Mouse (Mus musculus) testis, adult 2 months (tissue): Measurements from ENCODE around the gene Cpa3.

Source experiments
- CTCF ChIP-seq: fragments of 200-500 bp; IDR thresholded peaks from 2 replicates; pipeline ENCODE4 v1.5.1; 2012; ENCODE audit warnings: low read depth, mild to moderate bottlenecking, inconsistent platforms, low read length, moderate library complexity; ENCODE audit not compliant: control insufficient read depth, insufficient read depth, insufficient replicate concordance
- POLR2A ChIP-seq: fragments of 200-500 bp; IDR thresholded peaks from 2 replicates; pipeline ENCODE4 v1.6.1; 2012; ENCODE audit warnings: low read depth, mild to moderate bottlenecking, inconsistent platforms, low read length, moderate library complexity; ENCODE audit not compliant: control insufficient read depth

DNA sequence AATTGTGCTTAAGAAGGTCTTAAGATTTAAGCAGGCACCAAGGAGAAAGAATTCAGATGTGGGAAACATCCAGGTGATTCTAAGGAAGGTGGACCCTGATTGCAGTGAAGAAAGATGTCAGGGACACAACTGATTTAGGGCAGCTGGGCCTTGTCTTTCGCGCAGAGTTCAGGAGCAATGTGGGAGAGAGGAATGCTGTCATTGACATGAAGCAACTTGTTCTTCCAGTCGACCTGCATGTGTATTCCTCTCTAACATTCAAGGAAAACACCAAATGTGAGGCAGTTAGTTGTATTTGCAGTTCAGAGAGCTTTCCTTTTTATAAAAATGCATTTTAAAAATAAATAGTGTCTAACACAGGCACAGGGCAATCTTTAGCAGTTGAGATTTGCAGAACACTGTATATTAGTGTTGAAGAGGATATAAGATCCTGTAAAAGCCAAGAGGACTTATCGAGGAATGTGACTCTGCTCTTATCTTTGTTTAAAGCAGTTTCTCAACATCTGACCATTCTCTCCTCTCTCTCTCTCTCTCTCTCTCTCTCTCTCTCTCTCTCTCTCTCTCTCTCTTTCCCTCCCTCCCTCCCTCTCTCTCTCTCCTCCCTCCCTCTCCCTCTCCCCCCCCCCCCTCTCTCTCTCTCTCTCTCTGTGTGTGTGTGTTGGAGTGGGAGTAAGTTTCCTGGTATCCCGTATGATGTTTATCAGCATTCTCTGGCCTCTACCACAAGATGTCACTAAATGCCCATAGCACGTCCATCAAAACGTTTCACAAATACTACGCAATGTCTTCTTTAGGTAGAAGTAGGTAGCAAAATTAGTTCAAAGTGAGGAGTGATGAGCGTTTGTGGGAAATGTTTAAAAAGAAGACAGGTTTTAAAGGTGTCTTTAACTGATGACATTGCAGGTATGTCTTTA lies 12.8 kb upstream of the Cpa3 start:
- TF ChIP-seq POLR2A, result no peak
- TF ChIP-seq CTCF, result no peak
